Mouse (Mus musculus): ENCODE results near the gene Rtp3. TPM values are rescaled to one million over a fixed set of nuclear protein-coding genes. Genes with fewer than 3 reads are reported as not detected.

Gene Rtp3
- polyA plus RNA-seq, 1 experiment from 2014 or later = not detected

DNA sequence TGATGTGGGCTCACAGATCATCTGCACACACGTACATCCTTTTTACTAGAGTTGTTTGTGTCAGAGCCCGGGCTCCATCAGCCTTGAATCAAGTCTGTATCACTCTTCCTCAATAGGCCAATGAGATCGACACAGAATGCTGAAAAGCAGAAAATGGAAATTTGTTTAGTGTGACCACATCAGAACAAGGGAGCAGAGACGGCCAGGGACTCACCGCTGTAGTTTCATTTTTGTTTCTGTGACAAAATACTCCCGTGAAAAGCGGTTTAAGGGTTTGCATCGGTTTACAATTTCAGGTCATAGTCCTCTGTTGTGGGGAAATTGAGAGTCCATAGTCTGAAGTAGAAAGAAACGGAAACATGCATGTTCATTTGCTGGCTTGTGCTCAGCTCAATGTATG lies 12.9 kb upstream of the Rtp3 start:
- no peak for ATAC-seq

DNA sequence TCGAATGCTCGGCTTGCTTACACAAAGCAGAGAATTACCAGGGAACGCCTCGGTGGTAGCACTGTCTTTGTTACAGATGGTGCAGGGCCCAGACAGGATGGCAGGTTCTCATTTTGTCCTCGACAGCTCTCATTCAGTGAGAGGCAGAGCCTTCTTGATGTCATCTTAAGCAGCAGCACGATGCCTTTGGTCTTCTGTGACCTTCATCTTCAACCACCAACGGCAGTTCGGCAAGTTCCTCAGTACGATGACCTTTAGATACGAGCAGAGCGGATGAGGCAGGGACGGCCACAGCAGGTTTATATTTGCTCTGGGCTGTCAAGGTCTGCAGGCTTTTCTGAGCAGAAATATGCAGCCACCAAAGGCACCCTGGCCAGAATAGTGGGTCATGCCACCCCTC lies 11.2 kb upstream of the Rtp3 start:
- WGBS = 84% methylated on average over 12 of the region's 12 CpGs
- ATAC-seq = no peak
- Histone ChIP-seq H3K4me2 (ENCODE audit: low read length) (no peak overlapping the region), H3K9ac (replicated peaks; ENCODE audit: low read depth, low read length) (no peak overlapping the region), H3K4me1 (replicated peaks; ENCODE audit: control insufficient read depth, insufficient read depth, low read length) (no peaks in the 10 kb centered on the region), H3K36me3 (ENCODE audit: control insufficient read depth, insufficient read depth) (no peaks in the 10 kb centered on the region), H3K27me3 (replicated peaks; ENCODE audit: control insufficient read depth, insufficient read depth, low read length) (no peaks in the 10 kb centered on the region), H3K4me3 (replicated peaks; ENCODE audit: low read length) (no peak overlapping the region), H3K9me3 (ENCODE audit: control insufficient read depth, low read length) (no peaks in the 10 kb centered on the region), H3K27ac (ENCODE audit: low read length) (no peak overlapping the region)

More for the DNA sequence above, 12.9 kb upstream of the Rtp3 start:
- Histone ChIP-seq H3K4me1 (replicated peaks; ENCODE audit: control insufficient read depth, insufficient read depth, low read length) (no peaks in the 10 kb centered on the region), H3K4me3 (replicated peaks; ENCODE audit: low read length) (no peak overlapping the region), H3K27ac (ENCODE audit: low read length) (no peak overlapping the region), H3K9ac (replicated peaks; ENCODE audit: low read depth, low read length) (no peak overlapping the region), H3K9me3 (ENCODE audit: control insufficient read depth, low read length) (no peaks in the 10 kb centered on the region), H3K4me2 (ENCODE audit: low read length) (no peak overlapping the region), H3K36me3 (ENCODE audit: control insufficient read depth, insufficient read depth) (no peaks in the 10 kb centered on the region), H3K27me3 (replicated peaks; ENCODE audit: control insufficient read depth, insufficient read depth, low read length) (no peaks in the 10 kb centered on the region)
- WGBS = 89% methylated on average over 9 of the region's 9 CpGs

DNA sequence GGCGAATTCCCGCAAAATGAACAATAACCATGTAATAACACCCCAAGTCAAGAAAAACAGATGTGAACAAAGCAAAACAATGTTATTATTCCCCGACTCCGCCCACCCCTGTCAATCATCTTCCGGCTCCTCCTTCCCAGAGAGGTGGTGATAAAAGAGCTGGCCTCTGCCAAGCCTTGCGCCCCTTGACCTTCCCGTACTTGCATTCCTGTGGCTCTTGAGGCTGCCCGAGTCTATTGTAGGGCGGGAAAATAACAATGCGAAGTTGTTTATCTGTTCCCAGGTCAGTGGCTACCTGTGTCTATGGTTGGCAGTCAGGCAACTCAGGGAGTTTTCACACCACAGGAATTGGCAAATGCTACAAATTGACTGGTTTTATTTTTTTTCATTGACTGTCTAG lies 9.5 kb upstream of the Rtp3 start:
- Histone ChIP-seq H3K4me3 (replicated peaks; ENCODE audit: low read length) (no peak overlapping the region), H3K36me3 (ENCODE audit: control insufficient read depth, insufficient read depth) (no peaks in the 10 kb centered on the region), H3K4me1 (replicated peaks; ENCODE audit: control insufficient read depth, insufficient read depth, low read length) (no peaks in the 10 kb centered on the region), H3K27me3 (replicated peaks; ENCODE audit: control insufficient read depth, insufficient read depth, low read length) (no peaks in the 10 kb centered on the region), H3K27ac (ENCODE audit: low read length) (no peak overlapping the region), H3K9ac (replicated peaks; ENCODE audit: low read depth, low read length) (no peak overlapping the region), H3K4me2 (ENCODE audit: low read length) (no peak overlapping the region), H3K9me3 (ENCODE audit: control insufficient read depth, low read length) (no peaks in the 10 kb centered on the region)
- no peak for ATAC-seq
- 84% methylated on average over 10 of the region's 10 CpGs for WGBS

GRCm38 (mm10) chr9:110999056-110999455 lies 8.7 kb upstream of the Rtp3 start:
- no peaks in the 10 kb centered on the region for H3K36me3 ChIP-seq (ENCODE audit: control insufficient read depth, insufficient read depth)
- no peaks in the 10 kb centered on the region for H3K27me3 ChIP-seq (replicated peaks; ENCODE audit: control insufficient read depth, insufficient read depth, low read length)
- ATAC-seq = no peak
- no peak overlapping the region for H3K4me2 ChIP-seq (ENCODE audit: low read length)
- no peak overlapping the region for H3K9ac ChIP-seq (replicated peaks; ENCODE audit: low read depth, low read length)
- 94% methylated on average over 2 of the region's 2 CpGs for WGBS
- H3K27ac ChIP-seq (ENCODE audit: low read length) = no peak overlapping the region
- no peak overlapping the region for H3K4me3 ChIP-seq (replicated peaks; ENCODE audit: low read length)
- no peaks in the 10 kb centered on the region for H3K9me3 ChIP-seq (ENCODE audit: control insufficient read depth, low read length)
- H3K4me1 ChIP-seq (replicated peaks; ENCODE audit: control insufficient read depth, insufficient read depth, low read length) = no peaks in the 10 kb centered on the region

DNA sequence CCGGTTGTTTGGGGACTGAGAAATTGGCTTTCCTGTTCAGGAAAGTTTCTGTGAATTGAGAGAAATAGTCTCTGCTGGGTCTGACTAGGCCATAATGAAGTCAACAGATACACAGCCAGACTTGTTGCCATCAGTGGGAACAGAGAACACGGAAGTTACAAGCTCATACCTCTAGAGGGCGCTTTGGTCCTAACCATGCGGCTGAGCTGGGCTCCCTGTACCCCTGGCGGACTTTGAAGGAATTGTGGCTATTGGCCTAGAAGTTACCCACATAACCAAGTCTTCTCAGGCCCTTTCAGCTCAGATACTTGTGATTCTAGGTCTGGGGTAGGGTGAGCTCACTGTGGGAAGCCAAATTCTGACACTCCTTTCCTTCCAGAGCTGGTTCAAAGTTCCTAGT lies 6.9 kb upstream of the Rtp3 start:
- WGBS = 2% methylated on average over 5 of the region's 5 CpGs
- H3K4me1 ChIP-seq (replicated peaks; ENCODE audit: control insufficient read depth, insufficient read depth, low read length) = no peaks in the 10 kb centered on the region
- no peak overlapping the region for H3K27ac ChIP-seq (ENCODE audit: low read length)
- no peaks in the 10 kb centered on the region for H3K36me3 ChIP-seq (ENCODE audit: control insufficient read depth, insufficient read depth)
- no peak overlapping the region for H3K9ac ChIP-seq (replicated peaks; ENCODE audit: low read depth, low read length)
- H3K27me3 ChIP-seq (replicated peaks; ENCODE audit: control insufficient read depth, insufficient read depth, low read length) = no peaks in the 10 kb centered on the region
- no peaks in the 10 kb centered on the region for H3K9me3 ChIP-seq (ENCODE audit: control insufficient read depth, low read length)
- no peak overlapping the region for H3K4me2 ChIP-seq (ENCODE audit: low read length)
- H3K4me3 ChIP-seq (replicated peaks; ENCODE audit: low read length) = no peak overlapping the region
- ATAC-seq = no peak

DNA sequence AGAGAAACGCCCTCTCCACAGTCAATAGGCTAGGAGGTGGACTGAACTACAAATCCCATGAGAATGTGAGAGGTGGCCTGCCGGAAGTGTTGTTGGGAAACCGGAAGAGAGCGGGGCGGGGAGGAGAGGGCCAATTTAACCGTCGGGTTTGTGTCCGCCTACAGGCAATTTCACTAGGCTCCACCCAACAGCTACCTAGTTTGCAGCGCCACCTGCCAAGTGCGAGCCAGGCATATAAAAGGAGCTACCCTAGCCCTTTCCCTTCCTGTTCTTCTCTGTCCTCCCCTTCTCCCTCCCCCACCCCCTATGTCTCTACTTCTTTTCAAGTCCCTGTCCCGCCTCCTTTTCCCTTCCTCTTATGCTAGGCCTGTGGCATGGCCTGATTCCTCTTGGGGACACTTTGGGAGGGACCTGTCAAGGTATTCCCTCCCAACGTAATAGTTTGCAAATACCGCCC lies 4.4 kb upstream of the Rtp3 start:
- Histone ChIP-seq H3K36me3 (ENCODE audit: control insufficient read depth, insufficient read depth) (no peaks in the 10 kb centered on the region), H3K4me3 (replicated peaks; ENCODE audit: low read length) (peak overlapping the region; percentile 48), H3K9me3 (ENCODE audit: control insufficient read depth, low read length) (no peaks in the 10 kb centered on the region), H3K4me1 (replicated peaks; ENCODE audit: control insufficient read depth, insufficient read depth, low read length) (no peaks in the 10 kb centered on the region), H3K27me3 (replicated peaks; ENCODE audit: control insufficient read depth, insufficient read depth, low read length) (no peaks in the 10 kb centered on the region), H3K27ac (ENCODE audit: low read length) (no peak overlapping the region; the same call in 1 of the 2 replicates), H3K4me2 (ENCODE audit: low read length) (peak overlapping the region; percentile 47), H3K9ac (replicated peaks; ENCODE audit: low read depth, low read length) (peak overlapping the region; percentile 47)
- peak; percentile 96 for ATAC-seq
- WGBS = 12% methylated on average over 13 of the region's 13 CpGs

DNA sequence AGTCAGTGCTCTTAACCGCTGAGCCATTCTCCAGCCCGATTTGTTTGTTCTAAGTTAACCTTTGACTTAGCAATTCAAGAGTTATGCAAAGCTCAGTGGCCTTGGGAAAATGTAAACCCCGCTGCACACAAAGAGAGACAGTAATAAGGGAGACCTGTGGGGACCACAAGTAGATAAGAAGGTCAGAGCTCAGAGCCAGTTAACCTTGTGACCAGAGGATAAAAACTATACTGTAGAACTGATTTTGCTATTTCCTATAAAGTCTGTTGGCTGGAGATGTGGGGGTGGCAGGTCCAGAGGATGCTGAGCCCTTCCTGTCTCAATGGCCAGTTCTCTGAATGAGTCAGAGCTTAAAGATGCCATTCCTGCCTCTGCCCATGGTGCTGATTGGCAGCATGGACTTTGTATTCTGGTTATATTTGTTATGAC lies 2.9 kb upstream of the Rtp3 start:
- H3K27me3 ChIP-seq (replicated peaks; ENCODE audit: control insufficient read depth, insufficient read depth, low read length) = no peaks in the 10 kb centered on the region
- no peak overlapping the region for H3K4me2 ChIP-seq (ENCODE audit: low read length)
- no peaks in the 10 kb centered on the region for H3K4me1 ChIP-seq (replicated peaks; ENCODE audit: control insufficient read depth, insufficient read depth, low read length)
- no peak for ATAC-seq
- no peak overlapping the region for H3K4me3 ChIP-seq (replicated peaks; ENCODE audit: low read length)
- H3K27ac ChIP-seq (ENCODE audit: low read length) = no peak overlapping the region
- WGBS = 65% methylated on average over 3 of the region's 3 CpGs
- no peak overlapping the region for H3K9ac ChIP-seq (replicated peaks; ENCODE audit: low read depth, low read length)
- H3K9me3 ChIP-seq (ENCODE audit: control insufficient read depth, low read length) = no peaks in the 10 kb centered on the region
- H3K36me3 ChIP-seq (ENCODE audit: control insufficient read depth, insufficient read depth) = no peaks in the 10 kb centered on the region

DNA sequence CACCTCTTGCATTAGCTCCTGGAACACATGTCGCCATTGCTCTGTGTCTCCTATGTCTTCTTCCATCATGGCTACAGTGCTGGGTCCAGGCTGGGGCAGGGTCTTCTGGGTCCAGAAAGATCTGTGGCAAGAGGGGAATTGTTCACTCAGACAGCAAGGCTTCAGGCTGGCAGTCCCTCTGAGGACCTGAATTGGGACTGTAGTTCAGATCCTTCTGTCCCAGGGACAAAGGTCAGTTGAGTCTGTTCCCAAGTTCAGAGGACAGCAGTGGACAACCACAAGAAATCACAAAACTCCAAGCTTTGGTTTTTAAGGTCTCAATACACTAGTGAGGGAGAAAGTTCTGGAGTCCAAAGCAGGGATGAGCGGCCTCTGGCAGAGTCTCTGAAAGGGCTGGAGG lies 840 bp downstream of the Rtp3 start:
- WGBS = 89% methylated on average over 2 of the region's 2 CpGs
- no peak for ATAC-seq
- no peak overlapping the region for H3K4me3 ChIP-seq (replicated peaks; ENCODE audit: low read length)
- no peaks in the 10 kb centered on the region for H3K36me3 ChIP-seq (ENCODE audit: control insufficient read depth, insufficient read depth)
- H3K27me3 ChIP-seq (replicated peaks; ENCODE audit: control insufficient read depth, insufficient read depth, low read length) = no peaks in the 10 kb centered on the region
- no peaks in the 10 kb centered on the region for H3K4me1 ChIP-seq (replicated peaks; ENCODE audit: control insufficient read depth, insufficient read depth, low read length)
- no peak overlapping the region for H3K9ac ChIP-seq (replicated peaks; ENCODE audit: low read depth, low read length)
- no peak overlapping the region for H3K27ac ChIP-seq (ENCODE audit: low read length)
- no peak overlapping the region for H3K4me2 ChIP-seq (ENCODE audit: low read length)
- no peaks in the 10 kb centered on the region for H3K9me3 ChIP-seq (ENCODE audit: control insufficient read depth, low read length)

DNA sequence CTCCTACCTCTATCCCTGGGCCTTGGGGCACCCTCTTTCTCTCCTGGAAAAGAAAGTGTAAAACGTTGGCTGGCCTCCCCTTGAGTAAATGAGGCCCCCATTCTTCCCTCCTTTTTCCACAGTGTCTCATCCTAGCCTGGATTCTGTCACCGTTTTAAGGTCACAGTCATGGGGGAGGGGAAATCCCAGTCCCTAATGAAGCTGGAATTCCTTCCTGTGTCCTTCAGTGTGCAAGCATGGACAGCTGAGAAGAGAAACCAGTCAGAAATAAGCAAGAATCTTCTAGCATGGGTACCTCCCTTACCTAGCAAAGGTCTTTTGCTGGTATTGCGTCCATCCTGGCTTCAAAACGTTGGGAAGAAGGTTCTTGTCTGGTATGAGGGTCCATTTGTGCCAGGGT lies 1.2 kb downstream of the Rtp3 start:
- H3K27ac ChIP-seq (ENCODE audit: low read length) = no peak overlapping the region
- H3K36me3 ChIP-seq (ENCODE audit: control insufficient read depth, insufficient read depth) = no peaks in the 10 kb centered on the region
- no peaks in the 10 kb centered on the region for H3K4me1 ChIP-seq (replicated peaks; ENCODE audit: control insufficient read depth, insufficient read depth, low read length)
- H3K4me2 ChIP-seq (ENCODE audit: low read length) = no peak overlapping the region
- no peak overlapping the region for H3K4me3 ChIP-seq (replicated peaks; ENCODE audit: low read length)
- ATAC-seq = no peak
- no peak overlapping the region for H3K9ac ChIP-seq (replicated peaks; ENCODE audit: low read depth, low read length)
- WGBS = 69% methylated on average over 4 of the region's 4 CpGs
- no peaks in the 10 kb centered on the region for H3K27me3 ChIP-seq (replicated peaks; ENCODE audit: control insufficient read depth, insufficient read depth, low read length)
- H3K9me3 ChIP-seq (ENCODE audit: control insufficient read depth, low read length) = no peaks in the 10 kb centered on the region

DNA sequence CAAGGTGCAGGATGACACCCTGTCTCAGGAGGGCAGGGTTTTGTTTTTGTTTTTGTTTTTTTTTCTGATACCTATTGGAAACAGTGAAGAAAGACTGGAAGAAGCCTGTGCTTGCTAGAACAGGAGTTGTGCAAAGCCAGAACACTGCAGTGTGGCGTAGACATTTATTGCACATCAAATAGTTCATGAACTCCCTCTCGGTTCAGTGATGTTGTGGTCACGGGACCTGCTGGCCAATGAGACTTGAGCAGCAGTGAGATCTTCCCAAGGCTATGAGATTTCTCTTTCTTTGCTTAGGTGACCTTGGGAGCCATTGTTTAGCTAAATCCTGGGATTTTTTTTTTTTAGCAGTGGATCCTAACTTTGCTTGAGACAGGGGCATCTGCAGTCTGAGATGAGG lies 2.3 kb downstream of the Rtp3 start:
- no peak for ATAC-seq
- no peak overlapping the region for H3K27ac ChIP-seq (ENCODE audit: low read length)
- no peaks in the 10 kb centered on the region for H3K27me3 ChIP-seq (replicated peaks; ENCODE audit: control insufficient read depth, insufficient read depth, low read length)
- H3K36me3 ChIP-seq (ENCODE audit: control insufficient read depth, insufficient read depth) = no peaks in the 10 kb centered on the region
- H3K4me3 ChIP-seq (replicated peaks; ENCODE audit: low read length) = no peak overlapping the region
- 77% methylated on average over 3 of the region's 3 CpGs for WGBS
- H3K4me1 ChIP-seq (replicated peaks; ENCODE audit: control insufficient read depth, insufficient read depth, low read length) = no peaks in the 10 kb centered on the region
- no peak overlapping the region for H3K4me2 ChIP-seq (ENCODE audit: low read length)
- no peak overlapping the region for H3K9ac ChIP-seq (replicated peaks; ENCODE audit: low read depth, low read length)
- no peaks in the 10 kb centered on the region for H3K9me3 ChIP-seq (ENCODE audit: control insufficient read depth, low read length)
